8 mouse cellular contexts compared by ENCODE assay signal in the genomic region with DNA sequence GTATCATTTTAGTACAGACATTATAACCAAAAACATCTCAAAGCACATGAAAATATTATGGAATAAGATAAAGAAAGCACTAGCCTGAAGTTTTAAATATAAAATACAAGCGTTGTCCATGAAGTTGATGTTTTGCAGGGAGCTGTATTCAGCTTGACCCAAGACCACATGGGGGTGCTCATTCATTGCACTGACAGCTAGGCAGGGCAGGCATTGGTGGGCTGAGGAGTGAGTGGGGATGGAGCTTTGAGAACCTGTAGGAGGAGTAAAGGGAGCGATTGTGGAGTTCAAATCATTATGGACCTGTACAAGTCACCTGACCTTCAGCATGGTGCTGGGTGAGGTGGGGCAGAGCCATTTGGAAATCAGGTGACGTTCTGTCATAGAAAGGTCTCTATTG. TPM values are rescaled to one million over a fixed set of nuclear protein-coding genes. Genes with fewer than 3 reads are reported as not detected.
DNase-seq lines count a peak whose midpoint lies in the region; ATAC-seq lines count a peak whose summit lies in the region.

No protein-coding gene starts in this region.

- intact Hi-C loops in gastrocnemius, postnatal 36 days (cut with DNase I): no loop called here

- peak overlapping the region; percentile 36; the same call in 1 of the 2 replicates for H3K9ac ChIP-seq in forebrain, embryonic 16.5 days (replicated peaks; ENCODE audit: low read depth, low read length)

- no peak overlapping the region for H3K27ac ChIP-seq in forebrain, embryonic 16.5 days (ENCODE audit: low read length)
- H3K27ac ChIP-seq in limb, embryonic 10.5 days: no peak overlapping the region

- no peaks in the 10 kb centered on the region for H3K27me3 ChIP-seq in forebrain, embryonic 16.5 days (replicated peaks; ENCODE audit: control insufficient read depth, insufficient read depth, low read length)
- H3K27me3 ChIP-seq in limb, embryonic 10.5 days (ENCODE audit: low read depth, poor library complexity, severe bottlenecking): peaks cover 4% of the 10 kb centered on the region; the same call in 1 of the 2 replicates

- WGBS in forebrain, embryonic 16.5 days: 15% methylated on average over 3 of the region's 3 CpGs
- WGBS in limb, embryonic 10.5 days: 36% methylated on average over 3 of the region's 3 CpGs

- no peaks in the 10 kb centered on the region for H3K9me3 ChIP-seq in forebrain, embryonic 16.5 days (ENCODE audit: control insufficient read depth, low read length)
- no peaks in the 10 kb centered on the region for H3K9me3 ChIP-seq in limb, embryonic 10.5 days (replicated peaks)

- H3K4me3 ChIP-seq in forebrain, embryonic 16.5 days (replicated peaks; ENCODE audit: low read length): peak overlapping the region; percentile 42
- peak overlapping the region; percentile 46 for H3K4me3 ChIP-seq in limb, embryonic 10.5 days

- peak overlapping the region; percentile 59 for H3K4me2 ChIP-seq in forebrain, embryonic 16.5 days (ENCODE audit: low read length)

- H3K4me1 ChIP-seq in forebrain, embryonic 16.5 days (replicated peaks; ENCODE audit: control insufficient read depth, insufficient read depth, low read length): peaks cover 7% of the 10 kb centered on the region
- H3K4me1 ChIP-seq in limb, embryonic 10.5 days: 0 out of 2 replicates have a peak, but pooled peaks cover 5% of the 10 kb centered on the region

- peak; percentile 93 for ATAC-seq in forebrain, embryonic 16.5 days

- peak; percentile 83 to 85 for DNase-seq in cerebellum, postnatal 10 days
- no peak for DNase-seq in cerebellum, adult 18-20 months
- DNase-seq in NIH3T3 (ENCODE audit: low read depth): peak; percentile 8
- peak; percentile 50 for DNase-seq in limb, embryonic 10.5 days (ENCODE audit: low spot score)
- peak; percentile 29 for DNase-seq in neural tube, embryonic 10.5 days (ENCODE audit: extremely low spot score, low spot score)
- no peak for DNase-seq in gastrocnemius, postnatal 36 days
- DNase-seq in urinary bladder, postnatal 25 days (ENCODE audit: low spot score): no peak

- no peaks in the 10 kb centered on the region for H3K36me3 ChIP-seq in forebrain, embryonic 16.5 days (ENCODE audit: control insufficient read depth, insufficient read depth)
- no peaks in the 10 kb centered on the region for H3K36me3 ChIP-seq in limb, embryonic 10.5 days

RNA-seq across cellular contexts. Expression of gene Hs6st3, which starts 14.1 kb away (rescaled TPM):
- 0.70 and 0.87 TPM in 2 replicates for polyA plus RNA-seq in forebrain, embryonic 16.5 days (2015; fragmentation: Nextera tagmentation; extraction: Ambion mirVana)
- polyA plus RNA-seq in limb, embryonic 10.5 days (2016; fragmentation: Nextera tagmentation; extraction: Ambion mirVana): 0.16 TPM in 1 of 2 replicates, not detected in the other
- total RNA-seq in gastrocnemius, postnatal 36 days (2021): not detected

RNA-seq across cellular contexts. Expression of gene Uggt2, which starts 24.8 kb away (rescaled TPM):
- 10.9 and 15.9 TPM in 2 replicates for polyA plus RNA-seq in forebrain, embryonic 16.5 days (2015; fragmentation: Nextera tagmentation; extraction: Ambion mirVana)
- 11.8 and 18.6 TPM in 2 replicates for polyA plus RNA-seq in limb, embryonic 10.5 days (2016; fragmentation: Nextera tagmentation; extraction: Ambion mirVana)
- total RNA-seq in gastrocnemius, postnatal 36 days (2021): 1 to 10 TPM; 6.2 to 6.9 TPM

Comparison
In these comparisons a context has a peak if more than half of its experiments do, and no peak if none do; other contexts are left out.
1. DNase-seq: peak in cerebellum, postnatal 10 days (2 of 2), NIH3T3 (single experiment), limb, embryonic 10.5 days (single experiment) and neural tube, embryonic 10.5 days (single experiment); none in cerebellum, adult 18-20 months (0 of 2), gastrocnemius, postnatal 36 days (0 of 2) and urinary bladder, postnatal 25 days (single experiment).